ENCODE assay signal across 40 mouse cellular contexts in genomic region chr3:72990992-72991391, GRCm38 (mm10). TPM values are rescaled to one million over a fixed set of nuclear protein-coding genes. Genes with fewer than 3 reads are reported as not detected.
"Had no signal": no experiment of that assay in that cellular context is flagged by ENCODE, and none has a peak within 500 bp of the region (broad histone marks: within the 10 kb centered on the region; RNA-seq: fewer than 3 reads in every experiment).

No protein-coding gene starts in this region.

- H3K27me3 ChIP-seq: limb, embryonic 12.5 days; limb, embryonic 13.5 days; limb, embryonic 15.5 days; liver, embryonic 12.5 days; liver, embryonic 13.5 days; liver, embryonic 15.5 days; lung, embryonic 15.5 days; megakaryocyte, embryonic 14.5 days; midbrain, embryonic 12.5 days; midbrain, embryonic 13.5 days; neural tube, embryonic 12.5 days had no signal

- H3K9ac ChIP-seq: limb, embryonic 12.5 days; limb, embryonic 13.5 days; limb, embryonic 15.5 days; liver, embryonic 12.5 days; liver, embryonic 13.5 days; liver, embryonic 14.5 days; liver, embryonic 15.5 days; lung, embryonic 14.5 days; lung, embryonic 15.5 days; midbrain, embryonic 12.5 days; midbrain, embryonic 13.5 days; neural tube, embryonic 12.5 days had no signal

- H3K9me3 ChIP-seq: limb, embryonic 10.5 days; limb, embryonic 12.5 days; limb, embryonic 13.5 days; limb, embryonic 15.5 days; liver, embryonic 12.5 days; liver, embryonic 13.5 days; liver, embryonic 15.5 days; lung, embryonic 15.5 days; megakaryocyte, embryonic 14.5 days; midbrain, embryonic 10.5 days; midbrain, embryonic 12.5 days; midbrain, embryonic 13.5 days; neural tube, embryonic 12.5 days had no signal

- ATAC-seq: liver, embryonic 12.5 days; lung, postnatal 0 days; midbrain, embryonic 13.5 days; midbrain, embryonic 16.5 days had no signal

- H3K4me3 ChIP-seq: left cerebral cortex, adult 2 months; limb, embryonic 10.5 days; limb, embryonic 12.5 days; limb, embryonic 13.5 days; limb, embryonic 15.5 days; liver, embryonic 12.5 days; liver, embryonic 13.5 days; liver, embryonic 15.5 days; lung, embryonic 15.5 days; megakaryocyte, embryonic 14.5 days; midbrain, embryonic 10.5 days; midbrain, embryonic 12.5 days; midbrain, embryonic 13.5 days; myocyte; neural tube, embryonic 12.5 days had no signal

- H3K27ac ChIP-seq: left cerebral cortex, adult 2 months; limb, embryonic 10.5 days; limb, embryonic 12.5 days; limb, embryonic 13.5 days; limb, embryonic 15.5 days; liver, embryonic 12.5 days; liver, embryonic 13.5 days; liver, embryonic 14.5 days; liver, embryonic 15.5 days; lung, embryonic 15.5 days; macrophage; midbrain, embryonic 10.5 days; midbrain, embryonic 12.5 days; midbrain, embryonic 13.5 days; neural tube, embryonic 12.5 days had no signal

- H3K4me2 ChIP-seq: limb, embryonic 12.5 days; limb, embryonic 13.5 days; limb, embryonic 15.5 days; liver, embryonic 11.5 days; liver, embryonic 12.5 days; liver, embryonic 13.5 days; liver, embryonic 15.5 days; lung, embryonic 14.5 days; lung, embryonic 15.5 days; midbrain, embryonic 12.5 days; midbrain, embryonic 13.5 days; neural tube, embryonic 12.5 days had no signal

- DNase-seq: left cerebral cortex, postnatal 4 days; liver; liver, embryonic 13.5 days; lung, adult 18-20 months; lung, adult 2 months; lung, embryonic 14.5 days; lung, postnatal 10 days; lung, postnatal 14 days; lung, postnatal 36 days; lung, postnatal 4 days; midbrain, embryonic 14.5 days had no signal

- H3K36me3 ChIP-seq: limb, embryonic 10.5 days; limb, embryonic 12.5 days; limb, embryonic 13.5 days; limb, embryonic 15.5 days; liver, embryonic 12.5 days; liver, embryonic 13.5 days; liver, embryonic 15.5 days; lung, embryonic 15.5 days; midbrain, embryonic 10.5 days; midbrain, embryonic 12.5 days; midbrain, embryonic 13.5 days; neural tube, embryonic 12.5 days had no signal

- H3K4me1 ChIP-seq: limb, embryonic 10.5 days; limb, embryonic 12.5 days; limb, embryonic 13.5 days; limb, embryonic 15.5 days; liver, embryonic 12.5 days; liver, embryonic 13.5 days; liver, embryonic 15.5 days; lung, embryonic 15.5 days; megakaryocyte, embryonic 14.5 days; midbrain, embryonic 10.5 days; midbrain, embryonic 12.5 days; midbrain, embryonic 13.5 days; neural tube, embryonic 12.5 days had no signal

RNA-seq across cellular contexts. Expression of gene Sis, which starts 23.3 kb away (rescaled TPM):
- total RNA-seq: liver, adult 2 months; megakaryocyte progenitor cell, adult 5-6 weeks; megakaryocyte, adult 5-6 weeks; megakaryocyte-erythroid progenitor cell, adult 5-6 weeks; midbrain, postnatal 0 days; monocyte, adult 5-6 weeks had no signal
- polyA plus RNA-seq: limb, embryonic 10.5 days; limb, embryonic 11.5 days; limb, embryonic 12.5 days; limb, embryonic 14.5 days; limb, embryonic 15.5 days; liver, adult 2 months; liver, embryonic 11.5 days; liver, embryonic 12.5 days; liver, embryonic 13.5 days; liver, embryonic 14.5 days; liver, embryonic 15.5 days; liver, embryonic 16.5 days; lung, adult 2 months; lung, embryonic 14.5 days; lung, embryonic 15.5 days; lung, embryonic 16.5 days; lung, postnatal 0 days; macrophage; midbrain, embryonic 10.5 days; midbrain, embryonic 12.5 days; midbrain, embryonic 13.5 days; midbrain, embryonic 14.5 days; midbrain, embryonic 16.5 days; myocyte; neural tube, embryonic 12.5 days had no signal
